In the genomic region with DNA sequence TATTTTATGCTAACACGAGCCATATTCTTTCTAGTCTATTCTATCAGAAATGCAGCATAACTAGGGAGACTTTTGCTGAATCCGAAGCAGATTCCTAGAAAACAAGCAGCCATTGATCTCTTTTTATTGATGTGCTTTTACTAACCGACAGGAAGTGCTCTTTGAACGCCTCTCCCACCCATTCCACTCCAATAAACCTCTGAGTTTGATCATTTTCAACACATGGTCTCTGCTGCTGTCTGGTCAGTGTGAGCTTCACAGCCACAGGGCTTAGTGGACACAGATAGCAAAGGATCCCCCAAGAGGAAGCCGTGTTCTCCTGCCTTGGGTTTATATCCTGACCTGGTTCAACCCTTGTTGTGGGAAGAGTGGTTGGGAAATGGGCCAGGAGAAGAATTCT, we compare ENCODE assay signal across 25 mouse cellular contexts.
"Had no signal": no experiment of that assay in that cellular context is flagged by ENCODE, and none has a peak within 500 bp of the region (broad histone marks: within the 10 kb centered on the region; RNA-seq: fewer than 3 reads in every experiment).

No protein-coding gene starts in this region.

- DNase-seq: gastrocnemius, adult 2 months; gastrocnemius, postnatal 10 days; gastrocnemius, postnatal 25 days; heart, adult 18-20 months; heart, postnatal 10 days; heart, postnatal 36 days; kidney, adult 11 months; kidney, adult 2 months; kidney, adult 9 months; kidney, postnatal 14 days; kidney, postnatal 36 days; layer of hippocampus, adult 9-11 months; layer of hippocampus, postnatal 36 days; left cerebral cortex, postnatal 4 days; liver, embryonic 13.5 days had no signal

- H3K27ac ChIP-seq: gastrocnemius, adult 2 months; heart, embryonic 10.5 days; hindbrain, embryonic 13.5 days; hindbrain, embryonic 15.5 days; hindbrain, postnatal 0 days; kidney, embryonic 15.5 days; kidney, postnatal 0 days; limb, embryonic 13.5 days; limb, embryonic 15.5 days; liver, embryonic 13.5 days had no signal

- ATAC-seq: hindbrain, postnatal 0 days; intestine, embryonic 16.5 days had no signal

- H3K4me2 ChIP-seq: heart, embryonic 12.5 days; hindbrain, embryonic 13.5 days; hindbrain, embryonic 15.5 days; kidney, embryonic 15.5 days; limb, embryonic 13.5 days; limb, embryonic 15.5 days; liver, embryonic 13.5 days had no signal

- H3K4me3 ChIP-seq: gastrocnemius, adult 2 months; heart, embryonic 10.5 days; heart, embryonic 12.5 days; hindbrain, embryonic 13.5 days; hindbrain, embryonic 15.5 days; kidney, embryonic 15.5 days; limb, embryonic 13.5 days; limb, embryonic 15.5 days; liver, embryonic 13.5 days had no signal

- H3K36me3 ChIP-seq: heart, embryonic 10.5 days; heart, embryonic 12.5 days; hindbrain, embryonic 13.5 days; hindbrain, embryonic 15.5 days; kidney, embryonic 15.5 days; limb, embryonic 13.5 days; limb, embryonic 15.5 days; liver, embryonic 13.5 days had no signal

- H3K9me3 ChIP-seq: heart, embryonic 10.5 days; heart, embryonic 12.5 days; hindbrain, embryonic 13.5 days; hindbrain, embryonic 15.5 days; kidney, embryonic 15.5 days; limb, embryonic 13.5 days; limb, embryonic 15.5 days; liver, embryonic 13.5 days had no signal

- H3K4me1 ChIP-seq: heart, embryonic 10.5 days; limb, embryonic 13.5 days; limb, embryonic 15.5 days; liver, embryonic 13.5 days had no signal

- H3K9ac ChIP-seq: heart, embryonic 12.5 days; hindbrain, embryonic 13.5 days; hindbrain, embryonic 15.5 days; kidney, embryonic 15.5 days; limb, embryonic 13.5 days; limb, embryonic 15.5 days; liver, embryonic 13.5 days had no signal

- H3K27me3 ChIP-seq: heart, embryonic 12.5 days; hindbrain, embryonic 13.5 days; hindbrain, embryonic 15.5 days; kidney, embryonic 15.5 days; limb, embryonic 13.5 days; limb, embryonic 15.5 days; liver, embryonic 13.5 days had no signal
